Mouse (Mus musculus): ENCODE data around the gene Gal3st2.
"Not testable (repeated sequence)": the region's sequence is repeated elsewhere in the genome, so short reads cannot be mapped to it uniquely, and the experiment has no call there.

DNA sequence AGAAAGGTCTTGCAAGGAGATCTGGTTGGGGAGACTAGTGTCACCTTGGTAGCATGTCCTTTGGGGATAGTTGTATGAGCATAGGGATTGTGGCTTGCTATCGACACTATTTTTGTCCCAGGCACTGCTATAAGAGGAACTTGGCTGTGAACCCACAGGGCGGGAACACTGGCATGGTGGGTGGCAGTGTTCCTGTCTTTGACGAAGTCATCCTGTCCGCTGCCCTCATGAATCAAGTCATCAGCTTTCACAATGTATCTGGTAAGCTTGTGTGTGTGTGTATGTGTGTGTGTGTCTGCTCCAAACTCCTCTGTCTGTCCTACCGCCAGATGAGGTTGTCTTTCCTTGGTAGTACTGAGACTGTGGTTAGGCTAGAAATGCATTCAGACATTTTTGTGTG lies 45.6 kb downstream of the Gal3st2 start:
- not testable (repeated sequence) for TF ChIP-seq POLR2A, EP300 (IDR thresholded peaks at IDR 0.05; ENCODE audit: insufficient read depth, low read depth, low read length)
